Mouse (Mus musculus) forebrain, postnatal 0 days (tissue): Measurements from ENCODE around the gene Rhox1. TPM values are rescaled to one million over a fixed set of nuclear protein-coding genes. Genes with fewer than 3 reads are reported as not detected.
"Not testable (repeated sequence)": the region's sequence is repeated elsewhere in the genome, so short reads cannot be mapped to it uniquely, and the experiment has no call there.

Source experiments
- ATAC-seq: fragments of 200-750 bp; cut with Nextera tagmentation; 2 replicates; pipeline ENCODE4 v1.8.0; 2017; ENCODE audit warnings: mild to moderate bottlenecking, moderate library complexity
- DNase-seq: peaks from one replicate; pipeline ENCODE4 v3.0.0-alpha.2; 2015
- H3K27ac ChIP-seq: fragments of 300-500 bp; sonication (generic); 2 replicates; pipeline ENCODE4 v1.5.1; 2014; ENCODE audit warnings: low read depth, mild to moderate bottlenecking, antibody characterized with exemption, low read length, moderate library complexity, mixed read lengths
- H3K27me3 ChIP-seq: fragments of 300-500 bp; sonication (generic); 2 replicates; pipeline ENCODE4 v1.6.1; 2014; ENCODE audit warnings: mild to moderate bottlenecking, low read length, mixed read lengths; ENCODE audit not compliant: insufficient read depth
- H3K36me3 ChIP-seq: fragments of 300-500 bp; sonication (generic); 2 replicates; pipeline ENCODE4 v1.6.1; 2014; ENCODE audit warnings: mild to moderate bottlenecking, moderate library complexity; ENCODE audit not compliant: insufficient read depth
- H3K4me1 ChIP-seq: fragments of 300-500 bp; sonication (generic); 2 replicates; pipeline ENCODE4 v1.6.1; 2014; ENCODE audit warnings: antibody characterized with exemption; ENCODE audit not compliant: insufficient read depth
- H3K4me2 ChIP-seq: fragments of 300-500 bp; sonication (generic); 2 replicates; pipeline ENCODE4 v1.6.1; 2014; ENCODE audit warnings: low read depth, mild to moderate bottlenecking, moderate library complexity
- H3K4me3 ChIP-seq: fragments of 300-500 bp; sonication (generic); 2 replicates; pipeline ENCODE4 v1.5.1; 2014; ENCODE audit warnings: low read depth, low read length, mixed read lengths
- H3K9ac ChIP-seq: fragments of 300-500 bp; sonication (generic); 2 replicates; pipeline ENCODE4 v1.6.1; 2014; ENCODE audit warnings: mild to moderate bottlenecking
- H3K9me3 ChIP-seq: fragments of 300-500 bp; sonication (generic); 2 replicates; pipeline ENCODE4 v1.6.1; 2016; ENCODE audit warnings: low read length
- CTCF ChIP-seq: sonication (generic); IDR thresholded peaks from 2 replicates; pipeline ENCODE4 v1.5.1; 2016; ENCODE audit warnings: antibody characterized with exemption, control low read depth, low read depth
- WGBS: fragments of 180-500 bp; shearing (Covaris S2); extraction: QIAGEN DNeasy Blood & Tissue Kit; methylation state at CpG from one replicate; pipeline ENCODE4 v1.1.7; 2014; 5-methylcytosine and 5-hydroxymethylcytosine counted together
- polyA plus RNA-seq: library from polyadenylated mRNA; unstranded; fragments of >200 nt; fragmentation: Nextera tagmentation; extraction: Ambion mirVana; gene quantifications from 2 replicates; pipeline ENCODE4 v1.2.1, GENCODE M21; 2015
- total RNA-seq: library from RNA; depleted of rRNA; stranded (reverse); fragments of >200 nt; gene quantifications from 2 replicates; pipeline ENCODE4 v1.2.3, GENCODE M21; 2014; rRNA removed

Rhox1 gene
- total and polyA plus RNA-seq, 2 experiments from 2014 or later: not detected

DNA sequence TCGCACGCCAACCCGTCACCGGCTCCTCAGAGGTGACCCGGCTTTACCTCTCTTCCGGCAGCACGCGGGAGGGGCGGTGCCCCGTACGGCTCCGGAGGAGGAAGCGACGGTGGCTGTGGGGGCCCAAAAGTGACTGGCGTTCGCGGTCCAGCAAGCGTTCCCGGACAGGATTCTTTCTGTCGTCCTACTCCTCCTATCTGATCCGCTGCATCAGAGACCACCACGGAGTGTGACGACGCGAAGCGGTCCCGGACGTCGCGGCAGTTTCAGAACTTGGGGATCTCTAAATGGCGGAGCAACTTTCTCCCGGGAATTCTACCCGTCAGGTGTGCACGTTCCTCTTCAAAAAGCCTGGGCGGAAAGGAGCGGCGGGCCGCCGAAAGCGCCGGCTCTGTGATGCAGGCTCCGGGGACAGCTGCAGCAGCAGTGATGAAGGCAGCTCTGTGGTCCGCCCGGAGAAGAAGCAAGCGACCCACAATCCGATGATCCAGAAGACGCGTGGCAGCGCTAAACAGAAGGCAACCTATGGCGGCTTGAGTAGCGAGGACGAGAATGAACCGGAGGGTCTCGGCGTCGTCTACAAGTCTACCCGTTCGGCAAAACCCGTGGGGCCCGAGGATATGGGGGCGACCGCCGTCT is 30.8 kb downstream of the Rhox1 start, which contains the start of the genes Ndufa1 and Rnf113a1:
Ndufa1 (minus strand) TSS at position 59 of the 639 bp plus-strand sequence.
Rnf113a1 (plus strand) TSS at position 141 of the 639 bp plus-strand sequence.
- no peaks in the 10 kb centered on the region for H3K27me3 ChIP-seq
- peak within 1 kb of the TSS; percentile 52 for H3K4me2 ChIP-seq
- no peak for TF ChIP-seq CTCF
- no peaks in the 10 kb centered on the region for H3K36me3 ChIP-seq
- peak within 1 kb of the TSS; percentile 48 for H3K4me3 ChIP-seq
- DNase-seq (peak; percentile 81), ATAC-seq (peak; percentile 90)
- peak within 1 kb of the TSS; percentile 57 for H3K9ac ChIP-seq
- 24% methylated on average over 60 of the region's 63 CpGs for WGBS
- no peaks in the 10 kb centered on the region for H3K4me1 ChIP-seq
- H3K9me3 ChIP-seq: no peaks in the 10 kb centered on the region
- peak within 1 kb of the TSS; percentile 80 for H3K27ac ChIP-seq

DNA sequence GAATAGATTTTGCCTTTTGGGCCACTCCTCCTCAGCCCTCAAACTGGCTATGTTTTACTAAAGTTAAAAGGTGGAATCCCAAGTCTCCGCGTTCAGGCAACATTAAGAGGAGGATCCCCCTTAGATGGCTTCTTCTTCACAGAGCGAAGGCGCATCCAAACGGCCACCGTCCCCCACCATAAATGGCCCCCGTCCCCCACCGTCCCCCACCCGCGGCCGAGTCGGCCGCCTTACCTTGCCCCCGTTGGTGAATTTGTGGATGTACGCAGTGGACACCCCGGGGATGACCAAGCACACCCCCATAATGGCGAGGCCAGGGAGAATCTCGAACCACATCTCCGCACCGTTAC is 31.3 kb downstream of the Rhox1 start:
- peak overlapping the region; percentile 52 for H3K4me2 ChIP-seq
- no peaks in the 10 kb centered on the region for H3K4me1 ChIP-seq
- H3K9ac ChIP-seq: peak overlapping the region; percentile 57
- ATAC-seq (peak; percentile 45), DNase-seq (no peak)
- WGBS: 33% methylated on average over 20 of the region's 20 CpGs
- no peaks in the 10 kb centered on the region for H3K36me3 ChIP-seq
- no peaks in the 10 kb centered on the region for H3K9me3 ChIP-seq
- no peak for TF ChIP-seq CTCF
- H3K27me3 ChIP-seq: no peaks in the 10 kb centered on the region
- 0 out of 2 replicates have a peak overlapping the region, but pooled peaks have one; percentile 80 for H3K27ac ChIP-seq
- H3K4me3 ChIP-seq: peak overlapping the region; percentile 48

DNA sequence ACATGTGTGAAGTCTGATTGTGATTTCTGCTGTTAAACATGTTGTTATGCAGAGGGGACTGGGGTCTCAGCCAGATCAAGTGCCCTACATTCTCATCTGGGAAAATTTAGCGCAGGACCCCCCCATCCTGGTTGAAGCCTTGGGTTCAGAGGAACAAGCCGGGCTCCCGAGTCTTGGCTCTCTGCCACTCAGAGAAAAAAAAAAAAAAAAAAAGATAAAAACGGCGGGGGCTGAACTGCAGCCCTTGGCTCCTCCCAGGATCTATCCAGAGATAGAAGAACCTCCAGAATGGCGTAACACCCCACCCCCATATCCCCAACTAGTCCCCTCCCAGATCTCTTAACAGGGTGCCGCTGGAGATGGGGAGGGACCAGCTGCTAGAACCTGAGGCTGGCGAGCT is 37.7 kb downstream of the Rhox1 start:
- not testable (repeated sequence) for H3K4me3 ChIP-seq

DNA sequence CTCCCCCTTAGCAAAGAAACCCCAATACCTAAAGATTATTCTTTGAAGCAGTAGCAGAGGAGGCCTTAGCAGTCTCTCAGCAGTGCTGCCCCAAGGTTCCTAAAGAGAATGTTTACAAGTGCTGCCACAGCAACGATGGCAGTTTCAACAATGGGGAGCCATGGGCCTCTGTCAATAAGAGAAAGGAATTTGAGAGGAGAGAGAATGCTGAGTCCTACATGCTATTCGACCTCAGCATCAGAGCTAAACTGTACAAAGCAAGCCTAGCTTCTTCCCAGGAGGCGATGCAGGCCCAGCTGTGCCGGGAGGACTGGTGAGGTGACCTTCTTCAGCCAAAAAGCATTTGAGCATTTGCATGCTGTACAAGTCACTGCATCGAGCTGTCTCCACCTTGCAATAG is 53.3 kb downstream of the Rhox1 start, which contains the start of gene Akap14:
Akap14 (minus strand) TSS at position 101 of the 400 bp plus-strand sequence.
- ATAC-seq (no peak), DNase-seq (no peak)
- H3K9me3 ChIP-seq: no peaks in the 10 kb centered on the region
- no peaks in the 10 kb centered on the region for H3K36me3 ChIP-seq
- no peaks in the 10 kb centered on the region for H3K4me1 ChIP-seq
- H3K27me3 ChIP-seq: no peaks in the 10 kb centered on the region
- no peak within 1 kb of the TSS for H3K4me2 ChIP-seq
- H3K4me3 ChIP-seq: no peak within 1 kb of the TSS
- WGBS: 33% methylated on average over 5 of the region's 5 CpGs
- H3K9ac ChIP-seq: no peak within 1 kb of the TSS
- no peak within 1 kb of the TSS for H3K27ac ChIP-seq
- TF ChIP-seq CTCF: no peak

More for the DNA sequence above, 37.7 kb downstream of the Rhox1 start:
- not testable (repeated sequence) for H3K27ac ChIP-seq, ATAC-seq, H3K4me1 ChIP-seq, H3K9me3 ChIP-seq, DNase-seq, H3K36me3 ChIP-seq, H3K27me3 ChIP-seq, H3K4me2 ChIP-seq, H3K9ac ChIP-seq
- 60% methylated on average over 8 of the region's 8 CpGs for WGBS

DNA sequence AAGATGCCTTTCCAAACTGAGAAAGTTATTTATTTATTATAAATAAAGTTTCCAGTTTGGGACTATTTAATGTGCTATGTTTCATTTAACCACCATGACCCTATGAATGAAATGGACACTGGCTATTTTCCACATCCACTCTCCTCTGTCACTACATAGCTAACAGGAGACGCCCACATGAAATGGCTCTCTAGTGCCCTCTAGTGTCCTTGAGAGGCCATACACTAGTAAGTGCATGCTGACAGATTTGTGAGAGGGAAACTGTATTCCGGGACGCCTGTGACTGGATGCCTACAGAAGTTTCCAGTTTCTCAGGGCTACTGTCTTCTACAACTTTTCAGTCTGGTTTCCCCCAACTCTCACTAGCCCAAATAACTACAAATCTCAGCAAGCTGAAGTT is 55.0 kb downstream of the Rhox1 start:
- H3K9me3 ChIP-seq: no peaks in the 10 kb centered on the region
- no peaks in the 10 kb centered on the region for H3K36me3 ChIP-seq
- no peak overlapping the region for H3K9ac ChIP-seq
- no peaks in the 10 kb centered on the region for H3K27me3 ChIP-seq
- H3K4me3 ChIP-seq: no peak overlapping the region
- WGBS: 42% methylated on average over 3 of the region's 3 CpGs
- peak; percentile 60 for TF ChIP-seq CTCF
- H3K4me2 ChIP-seq: no peak overlapping the region
- no peak overlapping the region for H3K27ac ChIP-seq
- DNase-seq (peak; percentile 40), ATAC-seq (peak; percentile 50)
- no peaks in the 10 kb centered on the region for H3K4me1 ChIP-seq

Other genes with a start within 250 kb of the Rhox1 start
- 98.6 and 101 TPM in 2 replicates for gene Sept6, start 230.5 kb downstream of the Rhox1 start, total RNA-seq
- 59.1 and 60.8 TPM in 2 replicates for gene Sept6, start 230.5 kb downstream of the Rhox1 start, polyA plus RNA-seq
- gene Sowahd, start 173.4 kb downstream of the Rhox1 start, total RNA-seq: not detected in 2 replicates
- gene Sowahd, start 173.4 kb downstream of the Rhox1 start, polyA plus RNA-seq: 0.12 TPM in 1 of 2 replicates, not detected in the other
- 270 and 540 TPM in 2 replicates for gene Rpl39, start 136.9 kb downstream of the Rhox1 start, total RNA-seq
- 360 and 524 TPM in 2 replicates for gene Rpl39, start 136.9 kb downstream of the Rhox1 start, polyA plus RNA-seq
- 15.2 and 18.5 TPM in 2 replicates for gene Upf3b, start 111.9 kb downstream of the Rhox1 start, total RNA-seq
- gene Upf3b, start 111.9 kb downstream of the Rhox1 start, polyA plus RNA-seq: 17.8 and 21.1 TPM in 2 replicates
- 25.2 and 30.6 TPM in 2 replicates for gene Nkap, start 95.5 kb downstream of the Rhox1 start, total RNA-seq
- 10.6 and 19.5 TPM in 2 replicates for gene Nkap, start 95.5 kb downstream of the Rhox1 start, polyA plus RNA-seq
- 0.31 and 0.48 TPM in 2 replicates for gene Akap14, start 53.4 kb downstream of the Rhox1 start, total RNA-seq
- gene Akap14, start 53.4 kb downstream of the Rhox1 start, polyA plus RNA-seq: 0.18 and 0.58 TPM in 2 replicates
- 189 and 244 TPM in 2 replicates for gene Ndufa1, start 31.1 kb downstream of the Rhox1 start, total RNA-seq
- gene Ndufa1, start 31.1 kb downstream of the Rhox1 start, polyA plus RNA-seq: 644 and 741 TPM in 2 replicates
- 4.2 and 7.8 TPM in 2 replicates for gene Rnf113a1, start 31.0 kb downstream of the Rhox1 start, total RNA-seq
- gene Rnf113a1, start 31.0 kb downstream of the Rhox1 start, polyA plus RNA-seq: 22.9 and 24.0 TPM in 2 replicates
- gene Gm9, start 11.2 kb downstream of the Rhox1 start, total RNA-seq: not detected in 2 replicates
- not detected in 2 replicates for gene Gm9, start 11.2 kb downstream of the Rhox1 start, polyA plus RNA-seq
- gene Rhox2a, start 22.7 kb upstream of the Rhox1 start, total RNA-seq: not detected in 2 replicates
- gene Rhox2a, start 22.7 kb upstream of the Rhox1 start, polyA plus RNA-seq: not detected in 2 replicates
- not detected in 2 replicates for gene Rhox3a, start 27.7 kb upstream of the Rhox1 start, total RNA-seq
- gene Rhox3a, start 27.7 kb upstream of the Rhox1 start, polyA plus RNA-seq: not detected in 2 replicates
- not detected in 2 replicates for gene Rhox4a, start 43.1 kb upstream of the Rhox1 start, total RNA-seq
- not detected in 2 replicates for gene Rhox4a, start 43.1 kb upstream of the Rhox1 start, polyA plus RNA-seq
- gene Rhox3a2, start 157.8 kb upstream of the Rhox1 start, total RNA-seq: not detected in 2 replicates
- gene Rhox3a2, start 157.8 kb upstream of the Rhox1 start, polyA plus RNA-seq: not detected in 2 replicates
- not detected in 2 replicates for gene Rhox4a2, start 168.6 kb upstream of the Rhox1 start, total RNA-seq
- not detected in 2 replicates for gene Rhox4a2, start 168.6 kb upstream of the Rhox1 start, polyA plus RNA-seq
- gene Rhox2b, start 189.8 kb upstream of the Rhox1 start, total RNA-seq: not detected in 2 replicates
- gene Rhox2b, start 189.8 kb upstream of the Rhox1 start, polyA plus RNA-seq: not detected in 2 replicates
- gene Rhox4b, start 210.2 kb upstream of the Rhox1 start, total RNA-seq: not detected in 2 replicates
- gene Rhox4b, start 210.2 kb upstream of the Rhox1 start, polyA plus RNA-seq: not detected in 2 replicates
- not detected in 2 replicates for gene Rhox2c, start 231.4 kb upstream of the Rhox1 start, total RNA-seq
- not detected in 2 replicates for gene Rhox2c, start 231.4 kb upstream of the Rhox1 start, polyA plus RNA-seq
- gene Rhox3c, start 236.3 kb upstream of the Rhox1 start, total RNA-seq: not detected in 2 replicates
- not detected in 2 replicates for gene Rhox3c, start 236.3 kb upstream of the Rhox1 start, polyA plus RNA-seq